Mouse (Mus musculus): ENCODE measurements around the gene Ttc32. TPM values are rescaled to one million over a fixed set of nuclear protein-coding genes. Genes with fewer than 3 reads are reported as not detected.

Ttc32 gene
- total RNA-seq (2014; rRNA removed), result 3.2 and 7.6 TPM in 2 replicates
- 5.1 and 6.9 TPM in 2 replicates for polyA plus RNA-seq (2015; fragmentation: Nextera tagmentation; extraction: Ambion mirVana)

DNA sequence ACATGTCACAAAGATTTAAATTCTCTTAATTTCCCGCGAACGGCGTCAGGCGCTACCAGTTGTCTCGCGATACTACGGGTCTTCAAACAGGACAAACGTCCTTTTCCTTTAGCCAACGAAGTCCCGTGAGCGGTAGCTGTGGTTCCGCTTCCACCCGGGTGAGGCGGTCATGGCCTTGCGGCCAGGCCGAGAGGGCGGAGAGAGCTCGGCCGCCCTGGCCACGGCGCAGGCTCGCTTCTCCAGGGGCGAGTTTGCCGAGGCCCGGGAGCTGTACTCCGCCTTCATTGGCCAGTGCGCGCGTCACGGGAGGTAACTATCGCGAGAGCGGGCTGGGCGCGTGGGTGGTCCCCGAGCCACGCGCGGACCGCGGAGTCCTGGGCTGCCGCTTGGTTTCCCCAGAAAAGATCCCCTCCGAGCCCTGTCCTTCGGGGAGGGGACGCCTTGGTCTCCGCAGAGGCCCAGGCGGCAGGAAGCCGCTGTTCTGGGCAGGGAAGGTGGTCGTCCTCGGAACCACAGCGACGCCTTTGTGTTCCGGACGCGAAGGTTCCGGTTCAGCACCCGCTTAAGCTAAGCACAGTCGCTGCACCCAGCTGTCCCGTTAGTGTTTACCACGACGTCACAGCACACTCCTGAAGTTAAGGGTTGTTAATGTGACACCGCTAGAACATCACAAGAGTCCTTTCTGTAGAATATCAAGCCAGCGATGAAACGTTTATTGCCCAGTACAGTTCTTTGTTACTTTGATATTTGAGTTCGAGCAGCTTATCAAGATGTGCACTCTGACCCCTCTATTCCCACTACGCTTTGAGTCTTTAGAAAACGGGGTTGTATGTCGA, at the start of gene Ttc32:
TSS of gene Ttc32 (plus strand) at position 110 of the 836 bp plus-strand sequence.
- Histone ChIP-seq H3K4me3 (ENCODE audit: low read depth, low read length) (peak within 1 kb of the TSS; percentile 70), H3K9ac (peak within 1 kb of the TSS; percentile 98), H3K27ac (ENCODE audit: low read depth, low read length) (peak within 1 kb of the TSS; percentile 100), H3K4me1 (ENCODE audit: insufficient read depth) (peaks cover 7% of the 10 kb centered on the region; the same call in 1 of the 2 replicates), H3K4me2 (ENCODE audit: low read depth) (peak within 1 kb of the TSS; percentile 84), H3K27me3 (ENCODE audit: insufficient read depth, low read length) (no peaks in the 10 kb centered on the region), H3K36me3 (ENCODE audit: insufficient read depth) (peaks cover 12% of the 10 kb centered on the region), H3K9me3 (ENCODE audit: low read length) (no peaks in the 10 kb centered on the region)
- under 1% methylated on average over 69 of the region's 69 CpGs for WGBS
- ATAC-seq, result peak; percentile 98
- peak; percentile 32 for TF ChIP-seq CTCF (IDR thresholded peaks at IDR 0.05; ENCODE audit: low read depth)
- peak; percentile 98 for DNase-seq

- no peak for ATAC-seq
Measured at GRCm38 (mm10) chr12:8993231-8993630, 36.6 kb upstream of the Ttc32 start.

DNA sequence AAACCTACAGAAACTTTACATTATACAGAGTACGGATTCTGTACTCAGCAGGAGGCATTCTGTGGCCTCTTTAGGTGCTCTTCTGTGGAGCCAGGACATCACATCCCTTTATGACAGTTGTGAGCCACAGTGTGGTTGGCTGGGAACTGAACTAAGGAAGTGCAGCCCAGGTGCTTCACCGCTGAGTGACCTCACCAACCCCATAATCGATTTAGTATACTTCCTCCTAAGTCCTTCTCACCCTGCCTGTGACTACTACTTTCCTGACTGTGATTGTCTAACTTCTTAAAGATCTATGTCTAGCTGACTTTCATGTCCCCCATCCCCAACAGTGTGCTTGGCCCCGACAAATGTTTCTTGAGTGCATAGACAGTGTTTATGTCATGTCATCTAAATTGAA, 31.5 kb upstream of the Ttc32 start:
- ATAC-seq (no peak), DNase-seq (no peak)
- no peaks in the 10 kb centered on the region for H3K9me3 ChIP-seq (ENCODE audit: low read length)
- TF ChIP-seq CTCF (IDR thresholded peaks at IDR 0.05; ENCODE audit: low read depth), result no peak
- no peak overlapping the region for H3K4me2 ChIP-seq (ENCODE audit: low read depth)
- no peak overlapping the region for H3K27ac ChIP-seq (ENCODE audit: low read depth, low read length)
- H3K4me1 ChIP-seq (ENCODE audit: insufficient read depth), result no peaks in the 10 kb centered on the region
- H3K27me3 ChIP-seq (ENCODE audit: insufficient read depth, low read length), result no peaks in the 10 kb centered on the region
- 94% methylated on average over 4 of the region's 4 CpGs for WGBS
- no peak overlapping the region for H3K4me3 ChIP-seq (ENCODE audit: low read depth, low read length)
- H3K9ac ChIP-seq, result no peak overlapping the region
- H3K36me3 ChIP-seq (ENCODE audit: insufficient read depth), result peaks cover 12% of the 10 kb centered on the region

More at GRCm38 (mm10) chr12:8993231-8993630, 36.6 kb upstream of the Ttc32 start:
- H3K9me3 ChIP-seq (ENCODE audit: low read length), result no peaks in the 10 kb centered on the region
- TF ChIP-seq CTCF (IDR thresholded peaks at IDR 0.05; ENCODE audit: low read depth), result no peak
- H3K4me2 ChIP-seq (ENCODE audit: low read depth), result no peak overlapping the region
- no peak overlapping the region for H3K9ac ChIP-seq
- no peak overlapping the region for H3K27ac ChIP-seq (ENCODE audit: low read depth, low read length)
- no peaks in the 10 kb centered on the region for H3K27me3 ChIP-seq (ENCODE audit: insufficient read depth, low read length)
- no peaks in the 10 kb centered on the region for H3K4me1 ChIP-seq (ENCODE audit: insufficient read depth)
- WGBS, result 68% methylated on average over 8 of the region's 8 CpGs
- peaks cover 27% of the 10 kb centered on the region for H3K36me3 ChIP-seq (ENCODE audit: insufficient read depth)
- no peak overlapping the region for H3K4me3 ChIP-seq (ENCODE audit: low read depth, low read length)
- no peak for DNase-seq

DNA sequence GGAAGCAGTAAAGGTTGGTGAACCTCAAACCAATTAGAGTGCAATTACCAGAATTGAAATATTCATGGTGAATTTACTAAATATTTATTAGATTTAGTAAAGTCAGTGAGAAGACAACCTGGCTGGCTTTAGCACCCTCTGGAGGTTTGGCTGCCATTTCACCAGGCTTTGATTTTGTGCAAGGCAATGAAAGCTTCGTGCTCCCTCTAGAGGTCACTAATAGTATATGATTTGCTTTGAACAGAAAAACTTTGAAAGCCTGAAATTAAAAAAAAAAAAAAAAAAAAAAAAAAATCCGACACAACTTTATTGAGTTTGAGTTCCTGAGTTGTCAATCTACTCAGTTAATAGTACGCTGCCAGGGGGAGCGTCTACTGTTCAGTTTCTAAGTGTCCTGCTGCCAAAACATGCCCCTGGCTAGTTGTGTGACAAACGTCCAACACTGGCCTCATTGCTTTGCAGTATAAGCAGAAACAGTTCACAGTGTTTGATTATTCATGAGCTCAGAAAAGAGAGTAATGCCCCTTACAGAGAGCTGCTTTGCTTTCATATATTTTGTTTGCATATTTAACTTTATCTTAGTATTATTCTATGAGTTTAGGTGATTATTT, 27.7 kb upstream of the Ttc32 start:
- Histone ChIP-seq H3K27me3 (ENCODE audit: insufficient read depth, low read length) (no peaks in the 10 kb centered on the region), H3K9me3 (ENCODE audit: low read length) (no peaks in the 10 kb centered on the region), H3K4me3 (ENCODE audit: low read depth, low read length) (no peak overlapping the region), H3K4me2 (ENCODE audit: low read depth) (no peak overlapping the region), H3K9ac (no peak overlapping the region), H3K36me3 (ENCODE audit: insufficient read depth) (peaks cover 12% of the 10 kb centered on the region), H3K27ac (ENCODE audit: low read depth, low read length) (no peak overlapping the region), H3K4me1 (ENCODE audit: insufficient read depth) (no peaks in the 10 kb centered on the region)
- TF ChIP-seq CTCF (IDR thresholded peaks at IDR 0.05; ENCODE audit: low read depth), result peak; percentile 84
- ATAC-seq (peak; percentile 83), DNase-seq (peak; percentile 88)
- WGBS, result 4% methylated on average over 5 of the region's 5 CpGs

DNA sequence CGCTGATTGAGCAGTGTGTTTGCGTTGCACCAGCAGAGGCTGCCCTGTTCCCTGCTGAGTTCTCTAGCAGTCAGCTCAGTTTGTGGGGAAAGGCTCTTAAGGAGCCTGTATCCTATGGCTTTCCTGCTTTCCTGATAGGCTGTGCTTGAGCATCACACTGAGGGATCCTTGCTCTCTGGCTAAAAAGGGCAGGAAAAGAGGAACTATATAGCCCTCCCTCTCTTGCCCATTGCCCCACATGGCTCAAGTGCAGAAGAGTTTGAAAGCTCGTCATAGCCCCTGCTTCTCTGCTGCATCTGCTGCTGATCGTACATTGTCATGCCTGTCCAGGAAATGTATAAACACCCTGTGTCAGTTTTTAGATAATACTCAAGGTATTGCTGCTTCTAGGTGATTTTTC, 22.7 kb upstream of the Ttc32 start:
- Histone ChIP-seq H3K4me1 (ENCODE audit: insufficient read depth) (no peaks in the 10 kb centered on the region), H3K4me2 (ENCODE audit: low read depth) (no peak overlapping the region), H3K9me3 (ENCODE audit: low read length) (no peaks in the 10 kb centered on the region), H3K27me3 (ENCODE audit: insufficient read depth, low read length) (no peaks in the 10 kb centered on the region), H3K4me3 (ENCODE audit: low read depth, low read length) (no peak overlapping the region), H3K9ac (no peak overlapping the region), H3K27ac (ENCODE audit: low read depth, low read length) (no peak overlapping the region), H3K36me3 (ENCODE audit: insufficient read depth) (peaks cover 18% of the 10 kb centered on the region)
- ATAC-seq, result no peak
- WGBS, result 74% methylated on average over 4 of the region's 4 CpGs
- DNase-seq, result no peak
- no peak for TF ChIP-seq CTCF (IDR thresholded peaks at IDR 0.05; ENCODE audit: low read depth)

DNA sequence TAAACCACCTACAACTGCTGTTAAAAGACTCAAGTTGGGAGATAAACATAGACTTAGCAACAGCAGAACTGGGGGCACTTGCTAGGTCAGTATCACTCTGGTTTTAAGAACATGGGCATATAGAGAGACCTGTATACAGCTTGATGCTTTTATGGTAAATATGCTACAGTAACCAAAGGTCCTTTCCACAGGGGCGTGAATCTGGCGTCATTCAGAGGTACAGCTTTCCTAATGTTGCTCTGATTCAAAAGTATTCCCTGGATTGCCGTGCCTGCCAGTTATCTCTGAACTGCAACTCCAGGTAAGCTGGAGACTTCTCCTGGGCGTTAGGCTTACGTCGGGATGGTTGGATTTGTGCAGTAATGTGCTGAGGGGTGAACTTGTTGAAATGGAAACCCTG, 22.0 kb upstream of the Ttc32 start:
- H3K9me3 ChIP-seq (ENCODE audit: low read length), result no peaks in the 10 kb centered on the region
- no peak overlapping the region for H3K9ac ChIP-seq
- H3K27me3 ChIP-seq (ENCODE audit: insufficient read depth, low read length), result no peaks in the 10 kb centered on the region
- TF ChIP-seq CTCF (IDR thresholded peaks at IDR 0.05; ENCODE audit: low read depth), result no peak
- H3K4me2 ChIP-seq (ENCODE audit: low read depth), result no peak overlapping the region
- DNase-seq, result no peak
- no peak for ATAC-seq
- WGBS, result 96% methylated on average over 6 of the region's 6 CpGs
- H3K36me3 ChIP-seq (ENCODE audit: insufficient read depth), result peaks cover 22% of the 10 kb centered on the region
- H3K27ac ChIP-seq (ENCODE audit: low read depth, low read length), result no peak overlapping the region
- H3K4me1 ChIP-seq (ENCODE audit: insufficient read depth), result no peaks in the 10 kb centered on the region
- no peak overlapping the region for H3K4me3 ChIP-seq (ENCODE audit: low read depth, low read length)

- Histone ChIP-seq H3K27me3 (ENCODE audit: insufficient read depth, low read length) (no peaks in the 10 kb centered on the region), H3K4me3 (ENCODE audit: low read depth, low read length) (no peak overlapping the region), H3K4me2 (ENCODE audit: low read depth) (no peak overlapping the region), H3K9ac (no peak overlapping the region), H3K27ac (ENCODE audit: low read depth, low read length) (no peak overlapping the region), H3K9me3 (ENCODE audit: low read length) (no peaks in the 10 kb centered on the region), H3K36me3 (ENCODE audit: insufficient read depth) (peaks cover 29% of the 10 kb centered on the region), H3K4me1 (ENCODE audit: insufficient read depth) (no peaks in the 10 kb centered on the region)
- no peak for ATAC-seq
- TF ChIP-seq CTCF (IDR thresholded peaks at IDR 0.05; ENCODE audit: low read depth), result no peak
- no peak for DNase-seq
- WGBS, result 71% methylated on average over 4 of the region's 4 CpGs
Measured at GRCm38 (mm10) chr12:9010311-9010710, 19.5 kb upstream of the Ttc32 start.
